9 mouse cellular contexts compared by ENCODE assay signal in the genomic region with DNA sequence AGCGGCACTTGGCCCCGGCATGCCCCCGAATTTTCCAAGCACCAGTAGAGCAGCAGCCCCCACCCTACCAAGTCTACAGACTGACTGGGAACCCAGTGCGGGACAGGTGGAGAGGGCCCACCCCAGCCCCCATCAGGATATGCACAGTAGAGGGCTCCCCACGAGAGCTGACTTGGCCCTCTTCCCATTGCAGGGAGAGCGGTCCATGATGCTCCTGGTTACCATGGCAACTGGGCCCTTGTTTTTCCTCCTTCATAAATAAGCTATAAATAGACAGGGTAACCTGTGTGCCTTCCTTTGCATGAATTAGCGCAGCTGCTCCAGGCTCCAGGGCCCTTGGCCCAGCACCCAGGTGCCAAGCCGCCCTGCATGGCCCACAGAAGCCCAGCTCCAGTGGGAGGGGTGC. TPM values are rescaled to one million over a fixed set of nuclear protein-coding genes. Genes with fewer than 3 reads are reported as not detected.
DNase-seq lines count a peak whose midpoint lies in the region; ATAC-seq and TF ChIP-seq lines count a peak whose summit lies in the region.
"Had no signal": no experiment of that assay in that cellular context is flagged by ENCODE, and none has a peak within 500 bp of the region (broad histone marks: within the 10 kb centered on the region; RNA-seq: fewer than 3 reads in every experiment).

No protein-coding gene starts in this region.

- no peak overlapping the region for H3K4me2 ChIP-seq in forebrain, embryonic 11.5 days (ENCODE audit: low read depth, low read length, severe bottlenecking)
- H3K4me2 ChIP-seq in forebrain, postnatal 0 days (ENCODE audit: low read depth), result peak overlapping the region; percentile 10; the same call in 1 of the 2 replicates
- H3K4me2 ChIP-seq: heart, embryonic 12.5 days had no signal

- no peak overlapping the region for H3K4me3 ChIP-seq in forebrain, embryonic 11.5 days (ENCODE audit: low read depth, low read length)
- H3K4me3 ChIP-seq in forebrain, embryonic 10.5 days, result no peak overlapping the region
- H3K4me3 ChIP-seq in forebrain, postnatal 0 days (ENCODE audit: low read depth, low read length), result no peak overlapping the region
- H3K4me3 ChIP-seq in kidney, adult 2 months (ENCODE audit: insufficient read depth, low read depth, low read length), result no peak overlapping the region
- H3K4me3 ChIP-seq: heart, embryonic 12.5 days had no signal

- H3K36me3 ChIP-seq in forebrain, embryonic 11.5 days (ENCODE audit: control insufficient read depth, insufficient read depth, low read length), result no peaks in the 10 kb centered on the region
- H3K36me3 ChIP-seq in forebrain, embryonic 10.5 days (replicated peaks), result peaks cover 2% of the 10 kb centered on the region; the same call in 1 of the 2 replicates
- no peaks in the 10 kb centered on the region for H3K36me3 ChIP-seq in forebrain, postnatal 0 days (ENCODE audit: insufficient read depth)
- no peaks in the 10 kb centered on the region for H3K36me3 ChIP-seq in kidney, adult 2 months (ENCODE audit: control insufficient read depth, insufficient read depth, low read length)
- H3K36me3 ChIP-seq: heart, embryonic 12.5 days had no signal

- DNase-seq in forebrain, embryonic 11.5 days (ENCODE audit: low spot score), result peak; percentile 51
- DNase-seq in forebrain, embryonic 10.5 days (ENCODE audit: extremely low spot score, low spot score), result no peak
- peak; percentile 73 for DNase-seq in forebrain, postnatal 0 days
- DNase-seq in left cerebral cortex, postnatal 4 days, result peak; percentile 14
- no peak for DNase-seq in adrenal gland, adult (ENCODE audit: inconsistent age in 2 of 2, low spot score in 1 of 2)
- DNase-seq in kidney, adult 2 months, result no peak

- H3K27ac ChIP-seq in forebrain, embryonic 11.5 days (ENCODE audit: low read depth, low read length), result no peak overlapping the region
- no peak overlapping the region for H3K27ac ChIP-seq in forebrain, embryonic 10.5 days
- peak overlapping the region; percentile 57; the same call in 1 of the 2 replicates for H3K27ac ChIP-seq in forebrain, postnatal 0 days (ENCODE audit: low read depth, low read length)
- H3K27ac ChIP-seq in kidney, adult 2 months (ENCODE audit: insufficient read depth, low read depth, low read length), result no peak overlapping the region

- H3K27me3 ChIP-seq in forebrain, embryonic 11.5 days (ENCODE audit: control insufficient read depth, insufficient read depth, low read length), result no peaks in the 10 kb centered on the region
- no peaks in the 10 kb centered on the region for H3K27me3 ChIP-seq in forebrain, embryonic 10.5 days (ENCODE audit: poor library complexity, severe bottlenecking)
- no peaks in the 10 kb centered on the region for H3K27me3 ChIP-seq in forebrain, postnatal 0 days (ENCODE audit: insufficient read depth, low read length)
- no peaks in the 10 kb centered on the region for H3K27me3 ChIP-seq in kidney, adult 2 months (replicated peaks; ENCODE audit: control insufficient read depth, insufficient read depth, low read length)
- H3K27me3 ChIP-seq: heart, embryonic 12.5 days had no signal

- no peaks in the 10 kb centered on the region for H3K9me3 ChIP-seq in forebrain, embryonic 11.5 days (ENCODE audit: control insufficient read depth, low read length)
- no peaks in the 10 kb centered on the region for H3K9me3 ChIP-seq in forebrain, embryonic 10.5 days
- H3K9me3 ChIP-seq in forebrain, postnatal 0 days (ENCODE audit: low read length), result no peaks in the 10 kb centered on the region
- H3K9me3 ChIP-seq: heart, embryonic 12.5 days had no signal

- intact Hi-C loops in left cerebral cortex, postnatal 4 days (cut with DNase I), result no loop called here

- no peak overlapping the region for H3K9ac ChIP-seq in forebrain, embryonic 11.5 days (ENCODE audit: low read length)
- H3K9ac ChIP-seq in forebrain, postnatal 0 days, result no peak overlapping the region
- H3K9ac ChIP-seq: heart, embryonic 12.5 days had no signal

- TF ChIP-seq CTCF in forebrain, postnatal 0 days (IDR thresholded peaks at IDR 0.05; ENCODE audit: low read depth), result no peak
- TF ChIP-seq CTCF in kidney, adult 2 months (conservative IDR thresholded peaks at IDR 0.05; ENCODE audit: insufficient read depth, insufficient read length, low read depth, low read length), result no peak

- no peaks in the 10 kb centered on the region; the same call in 1 of the 2 replicates for H3K4me1 ChIP-seq in forebrain, embryonic 11.5 days (replicated peaks; ENCODE audit: control insufficient read depth, insufficient read depth, low read length)
- peaks cover 23% of the 10 kb centered on the region for H3K4me1 ChIP-seq in forebrain, embryonic 10.5 days
- peaks cover 14% of the 10 kb centered on the region for H3K4me1 ChIP-seq in forebrain, postnatal 0 days (ENCODE audit: insufficient read depth)
- H3K4me1 ChIP-seq in kidney, adult 2 months (ENCODE audit: control insufficient read depth, insufficient read depth, low read length), result peaks cover 5% of the 10 kb centered on the region; the same call in 1 of the 2 replicates

- WGBS in forebrain, embryonic 11.5 days, result 74% methylated on average over 8 of the region's 8 CpGs
- 75% methylated on average over 8 of the region's 8 CpGs for WGBS in forebrain, embryonic 10.5 days
- 34% methylated on average over 8 of the region's 8 CpGs for WGBS in forebrain, postnatal 0 days
- WGBS in kidney, adult 2 months, result 62% methylated on average over 8 of the region's 8 CpGs

- TF ChIP-seq POLR2A in kidney, adult 2 months (IDR thresholded peaks at IDR 0.05; ENCODE audit: low read depth, low read length), result no peak

- ATAC-seq in forebrain, embryonic 11.5 days (replicated peaks; ENCODE audit: low FRiP score), result no peak; the same call in 1 of the 2 replicates
- 0 out of 2 replicates have a peak, but pooled peaks have one; percentile 11 for ATAC-seq in cerebellum, adult (ENCODE audit: insufficient number of reproducible peaks, low FRiP score, low TSS enrichment)
- peak; percentile 49 for ATAC-seq in forebrain, postnatal 0 days
- no peak for ATAC-seq in CD4-positive, CD25-positive, alpha-beta regulatory T cell, adult 4 months

RNA-seq across cellular contexts. Expression of a gene that starts 3.3 kb away (rescaled TPM):
- polyA plus RNA-seq in forebrain, embryonic 11.5 days (2014; fragmentation: Nextera tagmentation; extraction: Ambion mirVana), result 333 and 341 TPM in 2 replicates
- polyA plus RNA-seq in forebrain, embryonic 10.5 days (2016; fragmentation: Nextera tagmentation; extraction: Ambion mirVana), result 335 and 344 TPM in 2 replicates
- 276 and 348 TPM in 2 replicates for total RNA-seq in forebrain, postnatal 0 days (2014; rRNA removed)
- 292 and 342 TPM in 2 replicates for polyA plus RNA-seq in forebrain, postnatal 0 days (2015; fragmentation: Nextera tagmentation; extraction: Ambion mirVana)
- total RNA-seq in left cerebral cortex, postnatal 4 days (2021), result 100 to 1,000 TPM; 231 to 253 TPM
- polyA plus RNA-seq in CD4-positive, CD25-positive, alpha-beta regulatory T cell, adult 4 months (2017; shearing (Covaris generic)), result 10 to 100 TPM; 87.0 to 95.3 TPM
- polyA plus RNA-seq in kidney, adult 2 months (2012; rRNA removed), result 97.9 and 136 TPM in 2 replicates

Comparison
In these comparisons a context has a peak if more than half of its experiments do, and no peak if none do; other contexts are left out.
1. ATAC-seq: peak in cerebellum, adult (single experiment) and forebrain, postnatal 0 days (single experiment); none in forebrain, embryonic 11.5 days (single experiment) and CD4-positive, CD25-positive, alpha-beta regulatory T cell, adult 4 months (single experiment).
2. DNase-seq: peak in forebrain, embryonic 11.5 days (single experiment), forebrain, postnatal 0 days (single experiment) and left cerebral cortex, postnatal 4 days (single experiment); none in forebrain, embryonic 10.5 days (single experiment), adrenal gland, adult (0 of 2) and kidney, adult 2 months (single experiment).